Mouse (Mus musculus) lung, embryonic 16.5 days (tissue): ENCODE results near the gene Lmf2. TPM values are rescaled to one million over a fixed set of nuclear protein-coding genes. Genes with fewer than 3 reads are reported as not detected.

ENCODE experiments used
- ATAC-seq: fragments of 200-750 bp; cut with Nextera tagmentation; 2 replicates; pipeline ENCODE4 v1.8.0; 2017; ENCODE audit warnings: low read depth, mild to moderate bottlenecking, moderate library complexity
- H3K27ac ChIP-seq: fragments of 300-500 bp; sonication (generic); 2 replicates; pipeline ENCODE4 v1.5.1; 2014; ENCODE audit warnings: mild to moderate bottlenecking, control low read depth, low read length
- H3K27me3 ChIP-seq: fragments of 300-500 bp; sonication (generic); 2 replicates; pipeline ENCODE4 v1.6.1; 2014; ENCODE audit warnings: low read depth, low read length, mixed read lengths; ENCODE audit not compliant: control insufficient read depth, insufficient read depth
- H3K36me3 ChIP-seq: fragments of 300-500 bp; sonication (generic); 2 replicates; pipeline ENCODE4 v1.6.1; 2014; ENCODE audit warnings: low read length; ENCODE audit not compliant: control insufficient read depth, insufficient read depth
- H3K4me1 ChIP-seq: fragments of 300-500 bp; sonication (generic); replicated peaks from 2 replicates; pipeline ENCODE4 v1.6.1; 2014; ENCODE audit warnings: low read length, mixed read lengths; ENCODE audit not compliant: control insufficient read depth, insufficient read depth
- H3K4me2 ChIP-seq: fragments of 300-500 bp; sonication (generic); 2 replicates; pipeline ENCODE4 v1.6.1; 2014; ENCODE audit warnings: low read depth, low read length, control low read depth
- H3K4me3 ChIP-seq: fragments of 300-500 bp; sonication (generic); 2 replicates; pipeline ENCODE4 v1.5.1; 2014; ENCODE audit warnings: mild to moderate bottlenecking, low read length, control low read depth
- H3K9ac ChIP-seq: fragments of 300-500 bp; sonication (generic); 2 replicates; pipeline ENCODE4 v1.6.1; 2014; ENCODE audit warnings: low read length, control low read depth
- H3K9me3 ChIP-seq: fragments of 300-500 bp; sonication (generic); 2 replicates; pipeline ENCODE4 v1.6.1; 2016; ENCODE audit warnings: low read length; ENCODE audit not compliant: control insufficient read depth
- WGBS: fragments of 180-500 bp; shearing (Covaris S2); extraction: QIAGEN DNeasy Blood & Tissue Kit; methylation state at CpG from one replicate; pipeline ENCODE4 v1.1.7; 2014; 5-methylcytosine and 5-hydroxymethylcytosine counted together
- polyA plus RNA-seq: library from polyadenylated mRNA; unstranded; fragments of >200 nt; fragmentation: Nextera tagmentation; extraction: Ambion mirVana; gene quantifications from 2 replicates; pipeline ENCODE4 v1.2.1, GENCODE M21; 2015

The Lmf2 gene
- polyA plus RNA-seq, 1 experiment from 2014 or later = 83.6 TPM

DNA sequence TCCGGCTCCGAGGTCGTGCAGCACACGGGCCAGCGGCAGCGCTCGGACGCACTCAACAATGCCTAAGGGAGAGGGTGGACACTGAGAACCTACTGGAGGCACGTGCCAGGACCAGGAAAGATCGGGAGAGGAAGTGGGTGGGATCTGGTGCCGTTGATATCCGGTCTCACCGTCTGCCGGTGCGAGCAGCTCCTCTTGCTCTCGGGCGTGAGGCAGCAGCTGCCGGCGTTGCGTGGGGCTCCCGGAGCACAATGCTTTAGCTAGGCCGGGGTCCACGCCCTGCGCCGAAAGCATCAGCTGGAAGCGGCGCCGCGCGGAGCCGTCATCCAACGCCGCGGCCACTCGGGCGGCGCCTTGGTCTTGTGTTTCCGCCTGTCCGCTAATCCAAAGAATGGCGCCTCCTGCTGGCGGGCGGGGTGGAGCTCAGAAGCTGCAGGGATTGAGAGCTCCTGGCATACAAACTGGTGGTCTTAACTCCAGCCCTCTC is 18.3 kb upstream of the Lmf2 start, which contains the start of gene Sco2:
Sco2 (minus strand) TSS at position 85 of the 487 bp plus-strand sequence.
- Histone ChIP-seq H3K9me3 (no peaks in the 10 kb centered on the region), H3K4me3 (peak within 1 kb of the TSS; percentile 81), H3K27ac (peak within 1 kb of the TSS; percentile 97), H3K4me1 (peaks cover 22% of the 10 kb centered on the region), H3K27me3 (peaks cover 28% of the 10 kb centered on the region), H3K9ac (peak within 1 kb of the TSS; percentile 91), H3K36me3 (peaks cover 31% of the 10 kb centered on the region), H3K4me2 (peak within 1 kb of the TSS; percentile 94)
- ATAC-seq = peak; percentile 85
- WGBS = under 1% methylated on average over 42 of the region's 42 CpGs

DNA sequence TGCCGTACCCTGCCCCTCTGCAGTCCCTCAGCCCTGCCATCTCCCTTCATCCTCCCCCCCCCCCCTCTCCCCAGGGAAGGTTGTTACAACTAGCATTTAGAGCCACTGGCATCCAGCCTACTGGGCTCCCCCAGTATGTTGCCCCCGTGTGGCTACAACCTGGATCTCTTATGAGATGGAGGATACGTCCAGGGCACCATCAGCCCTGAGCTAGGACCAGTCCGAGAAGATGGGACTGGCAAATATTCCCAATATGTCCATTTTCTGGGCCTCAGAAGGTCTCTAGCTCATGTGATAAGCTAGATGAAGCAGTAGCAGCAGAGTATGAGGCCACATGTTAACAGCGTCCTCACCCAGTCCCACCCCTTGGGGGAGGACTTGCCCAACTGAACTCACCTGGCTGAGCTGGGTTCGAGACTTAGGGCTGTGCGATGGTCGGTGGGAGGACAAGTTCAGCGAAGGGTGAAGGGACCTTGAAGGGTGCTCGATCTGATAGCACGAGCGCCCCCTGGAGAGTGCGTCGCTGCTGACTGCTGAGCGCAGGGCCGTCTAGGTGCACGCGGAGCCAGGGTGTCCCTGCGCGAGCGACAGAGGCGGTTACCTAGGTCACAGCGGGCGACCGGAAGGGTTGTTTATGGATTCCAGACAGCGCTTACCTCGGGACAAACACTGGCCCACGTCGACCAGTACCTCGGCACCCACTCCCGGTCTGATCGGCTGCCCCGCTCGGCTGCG is 17.7 kb upstream of the Lmf2 start:
- WGBS = 1% methylated on average over 35 of the region's 35 CpGs
- Histone ChIP-seq H3K27me3 (peaks cover 22% of the 10 kb centered on the region), H3K4me3 (peak overlapping the region; percentile 81), H3K9ac (peak overlapping the region; percentile 91), H3K4me1 (peaks cover 16% of the 10 kb centered on the region), H3K27ac (peak overlapping the region; percentile 97), H3K36me3 (peaks cover 36% of the 10 kb centered on the region), H3K9me3 (no peaks in the 10 kb centered on the region), H3K4me2 (peak overlapping the region; percentile 94)
- peak; percentile 90 for ATAC-seq

DNA sequence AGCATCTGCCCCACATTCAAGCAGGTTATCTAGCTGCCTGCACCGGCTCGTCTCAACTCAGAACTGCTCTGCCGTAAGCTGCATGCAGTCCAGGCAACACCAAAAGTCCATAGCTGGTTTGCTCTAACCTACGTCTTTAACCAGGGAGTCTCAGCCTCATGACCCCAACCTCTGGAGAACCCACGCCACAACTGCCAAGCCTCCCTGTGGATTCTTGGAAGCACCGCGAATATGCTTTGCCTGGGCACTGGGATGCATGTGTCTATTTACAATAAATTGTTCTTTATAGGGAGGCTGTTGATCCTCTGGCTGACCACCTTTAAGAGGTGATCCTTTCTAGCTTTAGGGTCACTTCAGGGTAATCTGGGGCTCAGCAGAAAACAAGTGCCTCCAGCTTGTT is 17.1 kb upstream of the Lmf2 start:
- ATAC-seq = no peak
- Histone ChIP-seq H3K9me3 (no peaks in the 10 kb centered on the region), H3K9ac (peak overlapping the region; percentile 91), H3K4me2 (no peak overlapping the region), H3K4me3 (peak overlapping the region; percentile 81), H3K36me3 (peaks cover 42% of the 10 kb centered on the region), H3K4me1 (peaks cover 15% of the 10 kb centered on the region), H3K27ac (no peak overlapping the region), H3K27me3 (peaks cover 15% of the 10 kb centered on the region)
- WGBS = 79% methylated on average over 7 of the region's 7 CpGs

DNA sequence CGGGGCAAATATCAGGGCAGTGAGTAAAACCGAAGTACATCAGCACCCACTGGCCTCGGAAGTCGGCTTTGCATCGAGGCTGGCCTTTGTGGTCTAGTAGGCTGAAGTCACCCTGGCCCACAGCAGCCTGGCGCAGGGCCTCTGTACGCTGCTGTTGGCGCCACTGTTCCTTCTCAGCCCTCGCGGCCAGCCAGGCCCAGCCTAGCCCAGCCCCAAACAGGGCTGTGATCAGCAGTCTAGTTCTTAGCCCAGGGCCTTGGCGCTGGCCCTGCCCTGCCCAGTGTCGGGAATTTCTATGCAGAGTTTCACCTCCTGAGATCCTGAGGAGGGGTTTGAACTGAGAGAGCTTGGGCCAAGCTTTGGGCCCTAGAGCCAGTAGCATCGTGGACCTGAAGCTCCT is 16.6 kb upstream of the Lmf2 start:
- H3K4me3 ChIP-seq = no peak overlapping the region
- H3K9me3 ChIP-seq = no peaks in the 10 kb centered on the region
- H3K4me2 ChIP-seq = no peak overlapping the region
- peaks cover 13% of the 10 kb centered on the region for H3K4me1 ChIP-seq
- no peak overlapping the region for H3K9ac ChIP-seq
- peaks cover 11% of the 10 kb centered on the region for H3K27me3 ChIP-seq
- H3K27ac ChIP-seq = no peak overlapping the region
- H3K36me3 ChIP-seq = peaks cover 46% of the 10 kb centered on the region
- 90% methylated on average over 13 of the region's 13 CpGs for WGBS
- ATAC-seq = no peak

DNA sequence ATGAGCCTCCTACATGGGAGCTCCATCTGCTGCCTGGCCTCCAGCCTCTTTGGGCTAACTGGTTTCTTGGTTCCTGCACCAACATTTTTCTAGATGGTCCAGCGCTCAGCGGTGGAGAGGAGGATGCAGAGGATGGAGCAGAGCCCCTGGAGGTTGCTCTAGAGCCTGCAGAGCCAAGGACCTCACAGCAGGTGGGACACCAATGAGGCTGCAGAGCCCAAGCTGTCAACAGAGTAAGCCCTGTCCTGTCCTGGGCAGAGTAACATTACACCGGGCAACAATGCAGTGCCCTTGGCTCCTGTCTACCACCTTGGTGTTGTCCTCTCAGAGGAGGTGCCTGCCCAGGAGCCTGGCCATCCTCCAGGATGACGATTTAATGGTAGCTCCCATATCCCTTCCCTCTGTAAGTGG is 9.7 kb upstream of the Lmf2 start:
- Histone ChIP-seq H3K4me1 (no peaks in the 10 kb centered on the region), H3K4me2 (no peak overlapping the region), H3K9ac (no peak overlapping the region), H3K4me3 (no peak overlapping the region), H3K9me3 (no peaks in the 10 kb centered on the region), H3K27ac (no peak overlapping the region), H3K36me3 (peaks cover 82% of the 10 kb centered on the region), H3K27me3 (no peaks in the 10 kb centered on the region)
- WGBS = 91% methylated on average over 4 of the region's 4 CpGs
- ATAC-seq = no peak

DNA sequence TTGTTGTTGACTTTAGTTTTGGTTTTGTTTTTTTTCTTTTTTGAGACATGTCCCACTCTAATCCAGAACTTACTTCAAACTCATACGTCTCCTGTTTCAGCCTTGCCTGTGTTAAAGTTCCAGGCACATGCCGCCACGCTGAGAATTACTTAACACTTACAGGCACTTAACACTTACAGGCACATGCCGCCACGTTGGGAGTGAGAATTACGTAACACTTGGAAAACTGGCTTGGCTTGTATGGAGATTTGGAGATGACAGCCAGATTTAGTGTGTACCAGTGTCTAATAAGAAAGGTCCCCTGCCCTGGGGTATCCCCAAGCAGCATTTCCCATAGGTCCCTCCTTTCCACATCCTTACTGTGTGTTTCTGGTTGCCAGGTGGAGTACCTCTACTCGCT is 7.6 kb upstream of the Lmf2 start:
- Histone ChIP-seq H3K27ac (no peak overlapping the region), H3K9me3 (no peaks in the 10 kb centered on the region), H3K4me3 (no peak overlapping the region), H3K36me3 (peaks cover 67% of the 10 kb centered on the region), H3K27me3 (no peaks in the 10 kb centered on the region), H3K4me1 (no peaks in the 10 kb centered on the region), H3K9ac (no peak overlapping the region), H3K4me2 (no peak overlapping the region)
- WGBS = 70% methylated on average over 7 of the region's 7 CpGs
- peak; percentile 68 for ATAC-seq

DNA sequence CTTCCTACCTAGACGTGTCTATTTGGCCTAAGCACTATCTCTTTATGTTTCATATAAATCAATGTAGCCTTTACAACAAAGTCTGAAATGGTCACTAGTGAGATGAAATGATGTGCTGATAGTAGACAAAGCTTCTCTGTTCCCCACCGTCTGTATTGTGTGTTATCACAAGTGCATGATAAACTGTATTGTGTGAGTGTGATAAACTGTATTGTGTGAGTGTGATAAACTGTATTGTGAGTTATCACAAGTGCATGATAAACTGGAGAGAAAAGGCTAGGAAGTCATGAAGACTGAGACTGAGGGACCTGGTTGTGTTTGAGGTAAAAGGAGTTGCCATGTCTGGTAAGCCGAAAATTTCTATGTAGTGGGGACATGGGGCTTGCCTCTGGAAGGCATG is 3.3 kb upstream of the Lmf2 start:
- Histone ChIP-seq H3K36me3 (peaks cover 28% of the 10 kb centered on the region), H3K4me3 (no peak overlapping the region), H3K27ac (no peak overlapping the region), H3K27me3 (no peaks in the 10 kb centered on the region), H3K4me2 (no peak overlapping the region), H3K4me1 (peaks cover 15% of the 10 kb centered on the region), H3K9me3 (no peaks in the 10 kb centered on the region), H3K9ac (no peak overlapping the region)
- WGBS = 62% methylated on average over 3 of the region's 3 CpGs
- no peak for ATAC-seq

DNA sequence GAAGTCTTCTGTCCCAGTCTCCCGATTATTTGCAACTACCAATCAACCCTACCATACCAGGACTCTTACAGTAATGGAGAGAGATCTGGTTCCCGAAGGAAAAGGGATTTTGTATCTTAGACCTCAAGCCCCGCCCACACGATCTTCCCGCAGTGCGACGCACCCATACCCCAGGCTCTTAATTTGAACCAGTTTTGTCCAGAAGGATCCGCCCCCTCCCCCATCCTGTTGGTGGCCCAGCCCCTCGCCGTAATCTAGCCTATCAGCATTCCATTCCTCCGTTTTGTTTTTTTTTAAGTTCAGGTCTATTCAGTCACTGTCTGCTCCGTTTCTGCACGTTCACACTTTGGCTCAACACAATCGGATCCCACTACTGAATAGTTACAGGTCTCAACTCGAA is 913 bp upstream of the Lmf2 start:
- Histone ChIP-seq H3K36me3 (peaks cover 32% of the 10 kb centered on the region), H3K4me1 (peaks cover 15% of the 10 kb centered on the region), H3K27ac (peak overlapping the region; percentile 93), H3K9me3 (no peaks in the 10 kb centered on the region), H3K4me2 (peak overlapping the region; percentile 71), H3K4me3 (peak overlapping the region; percentile 74), H3K9ac (peak overlapping the region; percentile 88), H3K27me3 (no peaks in the 10 kb centered on the region)
- peak; percentile 87 for ATAC-seq
- under 1% methylated on average over 15 of the region's 15 CpGs for whole genome bisulfite sequencing

DNA sequence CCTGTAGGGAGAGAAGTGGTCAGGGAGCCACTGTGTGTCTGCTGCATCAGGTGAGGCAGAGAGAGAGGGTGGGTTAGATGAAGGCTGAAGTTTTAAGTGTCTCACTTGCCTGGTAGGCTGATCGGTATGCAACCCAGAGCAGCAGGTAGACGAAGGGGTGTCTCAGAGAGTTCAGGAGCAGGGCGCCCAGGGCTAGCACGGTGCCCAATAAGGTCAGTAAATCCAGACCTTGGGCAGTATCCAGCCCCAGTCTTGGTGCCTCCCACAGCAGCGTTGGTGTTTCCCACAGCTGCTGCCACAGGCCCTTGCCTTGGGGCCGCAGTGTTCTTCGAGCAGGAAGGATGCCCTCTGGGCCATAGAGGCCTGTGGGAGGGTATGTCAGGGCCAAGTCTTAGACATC is 1.0 kb downstream of the Lmf2 start:
- Histone ChIP-seq H3K27me3 (no peaks in the 10 kb centered on the region), H3K27ac (no peak overlapping the region), H3K36me3 (peaks cover 35% of the 10 kb centered on the region), H3K4me2 (peak overlapping the region; percentile 76), H3K9me3 (no peaks in the 10 kb centered on the region), H3K9ac (peak overlapping the region; percentile 88), H3K4me3 (peak overlapping the region; percentile 74), H3K4me1 (peaks cover 15% of the 10 kb centered on the region)
- ATAC-seq = no peak
- WGBS = 71% methylated on average over 7 of the region's 7 CpGs
